Mouse (Mus musculus): ENCODE results near the gene Rnf207. TPM values are rescaled to one million over a fixed set of nuclear protein-coding genes. Genes with fewer than 3 reads are reported as not detected.

The Rnf207 gene
- total RNA-seq, 1 experiment from 2014 or later: not detected

- ATAC-seq (ENCODE audit: extremely low read depth, insufficient number of reproducible peaks, low FRiP score, poor library complexity, severe bottlenecking): no peak
Observed at GRCm38 (mm10) chr4:152337772-152338171, 19.0 kb upstream of the Rnf207 start.

DNA sequence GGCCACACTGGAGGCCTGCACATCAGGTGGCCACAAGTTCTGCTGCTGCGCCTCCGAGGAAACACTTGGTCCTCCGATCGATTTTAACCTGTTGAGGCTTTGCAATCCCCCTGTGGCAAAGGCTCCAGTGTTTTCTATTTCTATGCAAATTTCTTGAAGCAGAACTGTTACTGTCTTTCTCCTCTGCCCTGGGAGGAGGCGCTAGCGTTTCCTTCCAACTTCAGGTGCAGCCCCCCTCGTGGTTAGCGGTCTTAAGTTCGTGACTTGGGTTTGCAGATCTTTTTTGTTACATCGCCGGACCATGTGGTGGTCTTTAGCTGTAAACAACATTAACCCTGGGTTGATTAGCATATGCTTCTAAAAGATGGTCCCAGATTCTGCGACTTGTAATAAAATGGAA is 14.8 kb upstream of the Rnf207 start:
- no peak for ATAC-seq (ENCODE audit: extremely low read depth, insufficient number of reproducible peaks, low FRiP score, poor library complexity, severe bottlenecking)

- peak; percentile 36; the same call in 1 of the 2 replicates for ATAC-seq (ENCODE audit: extremely low read depth, insufficient number of reproducible peaks, low FRiP score, poor library complexity, severe bottlenecking)
Observed at GRCm38 (mm10) chr4:152332952-152333351, 14.2 kb upstream of the Rnf207 start.

DNA sequence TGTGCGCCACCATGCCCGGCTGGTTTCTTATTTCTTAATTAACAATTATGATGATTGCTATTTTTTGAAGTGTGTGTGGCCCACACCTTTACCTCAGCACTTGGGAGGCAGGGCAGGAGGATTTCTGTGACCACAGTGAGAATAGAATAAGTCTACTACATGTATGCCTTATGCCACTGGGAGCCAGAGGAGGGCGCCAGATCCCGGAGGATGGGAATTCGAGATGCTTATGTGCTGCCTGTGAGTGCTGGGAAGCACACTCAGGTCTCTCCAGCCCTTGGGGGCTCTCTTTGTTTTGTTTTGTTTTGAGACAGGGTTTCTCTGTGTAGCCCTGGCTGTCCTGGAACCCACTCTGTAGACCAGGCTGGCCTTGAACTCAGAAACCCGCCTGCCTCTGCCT is 9.9 kb upstream of the Rnf207 start:
- no peak for ATAC-seq (ENCODE audit: extremely low read depth, insufficient number of reproducible peaks, low FRiP score, poor library complexity, severe bottlenecking)

- no peak for ATAC-seq (ENCODE audit: extremely low read depth, insufficient number of reproducible peaks, low FRiP score, poor library complexity, severe bottlenecking)
Observed at GRCm38 (mm10) chr4:152326543-152326942, 7.8 kb upstream of the Rnf207 start.

DNA sequence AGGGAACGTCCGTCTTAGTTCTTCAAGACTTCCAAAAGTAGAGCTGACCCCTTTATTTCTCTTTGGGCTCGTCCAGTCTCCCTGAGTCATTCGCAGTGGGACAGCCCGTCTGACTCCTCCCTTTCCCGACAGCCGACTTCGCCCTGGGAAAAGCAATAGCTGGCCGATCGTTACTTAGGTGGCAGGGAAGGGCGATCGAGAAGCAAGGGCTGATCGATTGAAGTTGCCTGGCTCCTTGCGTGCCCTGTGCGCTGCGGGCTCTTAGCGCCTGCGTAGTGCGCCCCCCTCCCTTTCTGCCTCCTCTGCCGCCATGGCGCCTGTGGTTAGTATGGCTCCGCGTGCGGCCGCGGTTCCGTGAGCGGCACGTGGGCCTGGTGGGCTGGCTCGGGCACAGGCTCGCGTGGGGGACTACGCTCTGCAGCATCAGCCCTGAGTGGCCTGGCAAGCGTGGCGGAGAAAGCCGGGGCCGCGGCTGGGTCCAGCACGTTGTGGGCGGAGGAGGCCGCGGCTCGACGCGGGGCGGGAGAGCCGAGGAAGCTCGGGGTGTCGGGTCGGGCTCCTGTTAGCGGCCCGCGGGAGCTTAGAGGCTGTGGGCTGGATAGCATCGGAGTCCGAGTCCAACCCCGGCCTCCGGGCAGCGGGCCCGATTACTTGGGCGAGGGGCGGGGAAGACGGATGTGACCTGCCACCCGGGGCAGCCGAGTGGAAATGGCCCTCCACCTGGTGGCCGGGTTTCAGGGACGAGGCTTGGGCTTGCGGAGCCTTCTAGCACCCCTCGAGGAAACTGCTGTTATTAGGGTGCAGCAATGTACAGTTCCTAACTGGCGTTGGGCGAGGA is 7.0 kb upstream of the Rnf207 start, which contains the start of gene Rpl22:
Rpl22 (plus strand) TSS at position 169 of the 838 bp plus-strand sequence.
- ATAC-seq (ENCODE audit: extremely low read depth, insufficient number of reproducible peaks, low FRiP score, poor library complexity, severe bottlenecking): peak; percentile 96

- no peak for ATAC-seq (ENCODE audit: extremely low read depth, insufficient number of reproducible peaks, low FRiP score, poor library complexity, severe bottlenecking)
Observed at GRCm38 (mm10) chr4:152324641-152325562, 6.1 kb upstream of the Rnf207 start.

- no peak for ATAC-seq (ENCODE audit: extremely low read depth, insufficient number of reproducible peaks, low FRiP score, poor library complexity, severe bottlenecking)
Observed at GRCm38 (mm10) chr4:152321464-152321863, 2.7 kb upstream of the Rnf207 start.

DNA sequence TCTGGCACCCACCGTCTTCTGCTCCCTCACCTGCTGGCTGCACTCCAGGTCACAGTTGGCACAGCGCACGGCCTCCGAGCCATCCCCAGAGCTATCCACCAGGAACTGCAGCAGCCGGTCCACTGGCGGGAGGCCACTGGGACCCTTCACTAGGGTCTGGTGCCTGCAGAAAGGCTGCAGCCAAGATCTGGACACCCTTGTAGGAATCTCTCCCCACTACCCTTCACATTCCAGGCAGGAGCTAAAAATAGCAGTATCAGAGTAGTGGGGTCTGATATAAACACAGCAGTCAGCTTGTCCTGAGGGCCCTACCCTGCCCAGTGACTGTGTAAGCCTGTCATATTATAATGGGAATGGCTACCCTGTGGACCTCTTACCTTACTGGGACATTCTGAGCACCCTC is 1.2 kb downstream of the Rnf207 start:
- ATAC-seq (ENCODE audit: extremely low read depth, insufficient number of reproducible peaks, low FRiP score, poor library complexity, severe bottlenecking): no peak

DNA sequence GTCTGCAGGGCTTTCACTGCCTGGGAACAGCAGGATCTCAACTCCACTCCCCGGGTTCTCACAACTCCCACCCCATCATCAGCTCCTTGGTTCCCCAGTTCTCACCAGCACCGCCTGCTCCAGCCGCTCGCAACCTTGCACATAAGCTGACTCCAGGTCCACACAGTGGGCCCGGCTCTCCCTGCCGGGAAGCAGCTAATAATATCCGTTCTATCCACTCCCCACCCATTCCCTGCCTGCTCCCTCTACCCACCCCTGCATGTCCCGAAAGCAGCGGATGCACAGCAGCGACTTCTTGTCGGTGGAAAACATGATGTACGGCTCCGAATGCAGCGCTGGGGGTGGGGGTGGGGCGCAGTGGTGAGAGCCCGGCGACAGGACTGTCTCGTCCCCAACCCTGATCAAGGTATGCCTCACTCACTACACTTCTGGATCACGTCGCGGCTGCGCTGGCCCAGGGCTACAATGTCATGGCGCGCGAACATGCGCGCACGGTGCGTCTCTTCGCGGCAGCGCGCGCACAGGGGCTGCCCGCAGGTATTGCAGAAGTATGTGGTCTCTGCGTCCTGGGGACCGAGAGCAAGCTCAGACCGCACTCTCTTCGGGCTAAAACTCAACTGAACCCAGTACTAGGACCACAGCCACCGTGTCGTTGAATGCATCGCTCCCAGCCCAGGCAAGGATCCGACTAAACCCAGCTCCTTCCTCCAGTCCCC is 3.1 kb downstream of the Rnf207 start:
- ATAC-seq (ENCODE audit: extremely low read depth, insufficient number of reproducible peaks, low FRiP score, poor library complexity, severe bottlenecking): no peak

- ATAC-seq (ENCODE audit: extremely low read depth, insufficient number of reproducible peaks, low FRiP score, poor library complexity, severe bottlenecking): no peak
Observed at GRCm38 (mm10) chr4:152313934-152314333, 4.9 kb downstream of the Rnf207 start.

- ATAC-seq (ENCODE audit: extremely low read depth, insufficient number of reproducible peaks, low FRiP score, poor library complexity, severe bottlenecking): no peak
Observed at GRCm38 (mm10) chr4:152313211-152313632, 5.6 kb downstream of the Rnf207 start.

- ATAC-seq (ENCODE audit: extremely low read depth, insufficient number of reproducible peaks, low FRiP score, poor library complexity, severe bottlenecking): no peak
Observed at GRCm38 (mm10) chr4:152312186-152312585, 6.6 kb downstream of the Rnf207 start.

DNA sequence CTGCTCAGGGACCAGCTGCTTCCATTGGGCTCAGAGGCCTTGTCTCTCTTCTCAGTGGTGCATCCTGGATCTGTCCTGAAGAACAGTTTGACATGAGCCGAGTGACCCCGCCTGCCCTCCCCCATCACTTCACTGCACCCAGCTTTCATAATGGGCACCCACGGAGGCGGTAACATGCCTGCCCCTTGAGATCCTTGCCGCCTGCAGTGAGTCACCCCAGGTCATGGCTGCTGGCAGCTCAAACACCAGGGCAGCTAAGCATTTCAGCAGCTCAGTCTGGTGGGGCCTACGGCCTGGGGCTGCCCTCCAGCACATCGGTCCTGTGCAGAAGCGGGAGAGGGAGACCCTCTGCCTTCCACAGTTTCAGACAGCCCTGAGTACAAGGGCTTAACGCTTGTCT is 11.3 kb downstream of the Rnf207 start:
- ATAC-seq (ENCODE audit: extremely low read depth, insufficient number of reproducible peaks, low FRiP score, poor library complexity, severe bottlenecking): no peak

- ATAC-seq (ENCODE audit: extremely low read depth, insufficient number of reproducible peaks, low FRiP score, poor library complexity, severe bottlenecking): no peak
Observed at GRCm38 (mm10) chr4:152305991-152306390, 12.8 kb downstream of the Rnf207 start.

DNA sequence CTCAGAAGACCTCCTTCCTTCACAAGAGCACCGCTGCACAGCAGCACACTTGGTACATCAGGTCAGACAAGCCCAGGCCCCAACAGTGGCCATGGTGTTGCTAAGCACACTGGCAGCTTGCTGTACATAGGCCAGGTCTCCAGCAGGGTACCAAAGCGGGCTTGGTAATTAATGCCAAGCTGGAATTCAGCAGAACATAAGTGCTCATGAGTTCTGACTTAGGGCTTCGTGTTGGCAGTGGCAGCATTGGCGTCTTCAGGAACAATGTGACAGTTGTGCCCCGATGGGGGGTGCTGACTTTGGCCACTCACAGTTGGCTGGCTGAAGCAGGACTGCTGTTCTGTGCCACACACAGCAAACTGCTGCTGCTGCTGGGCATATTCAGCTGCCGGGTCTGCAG is 14.1 kb downstream of the Rnf207 start:
- ATAC-seq (ENCODE audit: extremely low read depth, insufficient number of reproducible peaks, low FRiP score, poor library complexity, severe bottlenecking): no peak

- no peak for ATAC-seq (ENCODE audit: extremely low read depth, insufficient number of reproducible peaks, low FRiP score, poor library complexity, severe bottlenecking)
Observed at GRCm38 (mm10) chr4:152303172-152303571, 15.6 kb downstream of the Rnf207 start.

DNA sequence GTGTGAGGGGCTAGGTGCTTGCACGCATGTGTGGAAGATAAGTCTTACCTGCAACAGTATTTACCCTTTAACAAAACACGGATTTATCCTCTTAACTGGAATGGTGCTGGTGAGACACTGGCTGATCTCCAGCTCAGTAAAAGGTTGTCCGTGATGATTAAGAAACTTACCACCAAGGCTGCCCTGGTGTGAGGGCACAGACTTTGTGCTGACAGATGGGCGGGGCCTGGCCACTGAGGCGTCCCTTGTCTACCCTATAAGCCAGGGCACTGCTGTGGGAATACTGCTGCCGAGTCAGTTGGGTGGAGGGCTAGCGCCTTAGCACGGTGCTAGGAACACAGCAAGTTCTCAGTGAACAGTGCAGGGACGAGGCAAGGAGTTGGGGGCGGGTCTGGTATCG is 16.8 kb downstream of the Rnf207 start:
- no peak for ATAC-seq (ENCODE audit: extremely low read depth, insufficient number of reproducible peaks, low FRiP score, poor library complexity, severe bottlenecking)

GRCm38 (mm10) chr4:152300375-152300774 is 18.4 kb downstream of the Rnf207 start:
- no peak for ATAC-seq (ENCODE audit: extremely low read depth, insufficient number of reproducible peaks, low FRiP score, poor library complexity, severe bottlenecking)
